Mouse (Mus musculus): ENCODE data around the gene Sh3pxd2b.
A peak's percentile ranks its signal among the peaks of the same experiment; 100 is the strongest.

Sh3pxd2b gene

GRCm38 (mm10) chr11:32425043-32425658 is 77.5 kb downstream of the Sh3pxd2b start:
- no peak for DNase-seq (ENCODE audit: low read depth, low spot score)

- DNase-seq (ENCODE audit: low read depth, low spot score): no peak
Measured at GRCm38 (mm10) chr11:32427537-32427936, 79.9 kb downstream of the Sh3pxd2b start.

DNA sequence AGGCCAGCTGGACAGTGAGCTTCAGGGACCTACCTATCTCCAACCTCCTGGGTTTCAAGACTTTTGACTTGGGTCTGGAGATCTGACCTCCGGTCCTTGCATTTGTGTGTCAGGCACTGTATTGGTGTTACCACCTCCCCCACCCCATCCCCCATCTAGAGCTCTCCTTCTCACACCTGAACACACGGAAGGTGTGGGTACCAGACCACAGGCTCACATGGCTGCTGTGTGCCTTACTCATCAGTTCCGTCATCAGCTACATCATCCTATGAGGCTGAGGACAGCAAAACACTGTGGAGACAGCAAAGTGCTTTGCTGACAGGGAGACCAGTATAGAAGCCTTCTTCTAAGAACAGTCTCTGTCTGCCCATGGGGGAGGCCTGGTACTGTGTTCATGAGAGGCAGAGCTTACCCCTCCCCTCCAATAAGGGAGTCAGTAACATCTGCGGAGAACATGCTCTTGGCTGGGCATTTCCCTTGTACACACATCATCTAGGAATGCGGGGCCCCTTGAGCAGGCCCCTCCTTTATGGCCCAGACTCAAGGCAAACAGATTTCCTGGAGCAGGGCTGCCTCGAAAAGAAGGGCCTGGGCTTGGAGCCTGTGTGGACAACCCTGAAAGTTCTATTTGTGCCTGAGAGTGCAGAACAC is 87.9 kb downstream of the Sh3pxd2b start:
- no peak for DNase-seq (ENCODE audit: low read depth, low spot score)

DNA sequence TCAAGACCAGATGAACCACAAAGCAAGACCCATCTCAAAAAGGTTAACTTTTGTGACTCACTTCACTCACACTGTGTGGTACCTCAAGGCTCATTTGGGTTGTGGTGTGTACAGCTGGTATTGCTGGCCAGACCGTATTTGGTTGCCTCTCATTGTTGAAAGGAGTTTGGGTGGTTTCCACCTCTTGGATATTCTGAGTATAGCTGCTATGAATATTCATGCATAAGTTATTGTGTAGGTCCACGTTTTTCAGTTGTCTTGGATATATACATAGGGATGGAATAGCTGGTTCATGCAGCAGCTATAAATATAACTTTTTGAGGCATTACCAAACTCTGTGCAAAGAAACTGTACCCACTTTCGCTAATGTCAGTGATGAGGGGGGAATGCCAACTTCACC is 95.0 kb downstream of the Sh3pxd2b start:
- no peak for DNase-seq (ENCODE audit: low read depth, low spot score)

GRCm38 (mm10) chr11:32444266-32444665 is 96.6 kb downstream of the Sh3pxd2b start:
- DNase-seq (ENCODE audit: low read depth, low spot score): no peak

DNA sequence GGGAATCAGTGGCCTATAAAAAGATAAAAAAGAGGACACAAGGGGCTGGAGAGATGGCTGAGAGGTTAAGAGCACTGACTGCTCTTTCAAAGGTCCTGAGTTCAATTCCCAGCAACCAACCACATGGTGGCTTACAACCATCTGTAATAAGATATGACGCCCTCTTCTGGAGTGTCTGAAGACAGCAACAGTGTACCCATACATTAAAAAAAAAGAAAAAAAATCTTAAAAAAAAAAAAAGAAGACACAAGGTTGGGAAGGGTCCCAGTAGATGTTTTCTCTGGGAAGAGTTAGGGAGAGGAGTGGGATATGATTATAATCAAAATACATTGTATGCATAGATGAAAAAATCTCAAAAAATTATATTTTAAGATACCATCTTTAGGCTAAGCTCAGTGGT is 97.5 kb downstream of the Sh3pxd2b start:
- no peak for DNase-seq (ENCODE audit: low read depth, low spot score)

- peak; percentile 51 for DNase-seq (ENCODE audit: low read depth, low spot score)
Measured at GRCm38 (mm10) chr11:32445637-32446226, 98.1 kb downstream of the Sh3pxd2b start.

DNA sequence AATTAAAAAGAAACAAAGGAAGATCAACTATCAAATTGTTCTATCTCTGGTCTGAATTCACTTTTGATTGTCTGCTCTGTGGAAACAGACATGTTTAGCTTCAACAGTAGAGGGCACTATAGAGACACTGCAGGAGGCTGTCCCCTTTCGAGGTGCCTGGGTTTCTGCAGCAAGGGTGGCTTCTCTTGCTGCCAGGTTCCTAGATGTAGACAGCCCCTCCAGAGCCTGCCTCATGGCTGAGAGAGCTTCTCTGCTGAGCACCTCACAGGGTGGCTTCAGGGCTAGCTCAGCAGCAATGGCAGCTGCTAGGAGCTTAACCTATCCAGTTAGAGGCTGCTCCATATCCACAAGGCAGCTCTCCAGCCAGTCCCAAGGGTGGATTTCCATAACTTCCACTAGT is 102.6 kb downstream of the Sh3pxd2b start:
- DNase-seq (ENCODE audit: low read depth, low spot score): peak; percentile 68

DNA sequence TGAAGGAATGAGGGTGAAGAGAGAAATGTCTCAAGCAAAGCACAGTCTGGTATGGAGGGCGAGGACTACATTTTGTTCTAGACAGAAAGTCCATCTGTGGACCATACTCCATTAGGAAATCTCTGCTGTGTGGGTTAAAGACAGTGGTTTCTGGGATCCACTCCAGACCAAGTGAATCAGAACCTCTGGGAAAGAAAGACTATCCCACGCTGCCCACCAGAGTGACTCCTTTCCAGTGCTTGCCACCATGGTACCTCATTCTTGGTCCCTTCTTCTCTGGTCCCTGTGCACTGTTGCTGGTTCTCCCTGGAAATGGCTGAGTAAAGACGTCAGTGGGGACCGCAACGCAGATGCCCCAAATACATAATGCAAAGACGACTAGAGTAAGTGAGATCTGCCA is 103.7 kb downstream of the Sh3pxd2b start:
- no peak for DNase-seq (ENCODE audit: low read depth, low spot score)

- DNase-seq (ENCODE audit: low read depth, low spot score): no peak
Measured at GRCm38 (mm10) chr11:32452745-32453144, 105.1 kb downstream of the Sh3pxd2b start.

- DNase-seq (ENCODE audit: low read depth, low spot score): no peak
Measured at GRCm38 (mm10) chr11:32453353-32453915, 105.8 kb downstream of the Sh3pxd2b start.

GRCm38 (mm10) chr11:32454231-32454799 is 106.7 kb downstream of the Sh3pxd2b start:
- DNase-seq (ENCODE audit: low read depth, low spot score): no peak

GRCm38 (mm10) chr11:32454800-32455506 is 107.3 kb downstream of the Sh3pxd2b start, which contains the start of gene Ubtd2:
Gene Ubtd2, plus strand, starts transcription at chr11:32455370.
- DNase-seq (ENCODE audit: low read depth, low spot score): peak; percentile 93

GRCm38 (mm10) chr11:32455507-32456141 is 108.0 kb downstream of the Sh3pxd2b start:
- peak; percentile 36 for DNase-seq (ENCODE audit: low read depth, low spot score)

DNA sequence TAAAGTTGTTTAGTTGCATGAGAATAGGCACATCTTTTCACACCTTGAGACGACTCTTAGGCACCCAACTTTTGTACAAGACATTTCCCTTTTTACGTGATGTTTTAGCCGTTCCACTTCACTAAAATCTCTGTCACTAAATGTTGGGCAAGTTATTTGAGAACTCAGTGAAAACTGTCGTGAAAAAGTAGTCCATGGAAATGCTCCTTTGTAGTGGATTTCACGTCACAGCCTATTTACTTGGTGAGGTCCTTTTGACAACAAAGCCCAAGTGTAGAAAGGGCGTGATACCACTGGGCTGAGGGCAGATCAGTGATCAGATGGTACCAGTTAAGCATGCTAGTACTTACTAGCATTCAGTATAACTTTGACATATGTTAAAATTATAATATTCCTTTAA is 108.7 kb downstream of the Sh3pxd2b start:
- no peak for DNase-seq (ENCODE audit: low read depth, low spot score)

DNA sequence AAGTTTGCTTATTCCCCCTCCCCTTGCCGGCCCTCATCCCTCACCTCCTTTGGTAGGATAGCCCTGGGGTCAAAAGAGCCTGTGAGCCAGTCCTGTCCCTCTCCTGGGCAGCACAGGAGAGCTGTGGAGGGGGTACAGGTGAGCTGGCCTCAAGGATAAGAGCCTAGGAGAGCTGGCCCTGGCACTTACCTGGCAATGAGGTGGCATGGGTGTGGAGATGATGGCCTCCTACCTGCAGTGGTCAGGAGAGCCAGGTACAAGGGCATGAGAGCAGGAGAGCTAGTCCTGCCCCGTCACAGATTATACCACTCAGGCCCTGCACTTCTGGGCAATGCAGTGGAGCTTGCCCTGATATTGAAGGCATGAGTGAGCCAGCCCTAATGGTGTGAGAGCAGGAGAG is 116.7 kb downstream of the Sh3pxd2b start:
- no peak for DNase-seq (ENCODE audit: low read depth, low spot score)

GRCm38 (mm10) chr11:32471925-32472324 is 124.3 kb downstream of the Sh3pxd2b start:
- no peak for DNase-seq (ENCODE audit: low read depth, low spot score)

- DNase-seq (ENCODE audit: low read depth, low spot score): no peak
Measured at GRCm38 (mm10) chr11:32474725-32475124, 127.1 kb downstream of the Sh3pxd2b start.

DNA sequence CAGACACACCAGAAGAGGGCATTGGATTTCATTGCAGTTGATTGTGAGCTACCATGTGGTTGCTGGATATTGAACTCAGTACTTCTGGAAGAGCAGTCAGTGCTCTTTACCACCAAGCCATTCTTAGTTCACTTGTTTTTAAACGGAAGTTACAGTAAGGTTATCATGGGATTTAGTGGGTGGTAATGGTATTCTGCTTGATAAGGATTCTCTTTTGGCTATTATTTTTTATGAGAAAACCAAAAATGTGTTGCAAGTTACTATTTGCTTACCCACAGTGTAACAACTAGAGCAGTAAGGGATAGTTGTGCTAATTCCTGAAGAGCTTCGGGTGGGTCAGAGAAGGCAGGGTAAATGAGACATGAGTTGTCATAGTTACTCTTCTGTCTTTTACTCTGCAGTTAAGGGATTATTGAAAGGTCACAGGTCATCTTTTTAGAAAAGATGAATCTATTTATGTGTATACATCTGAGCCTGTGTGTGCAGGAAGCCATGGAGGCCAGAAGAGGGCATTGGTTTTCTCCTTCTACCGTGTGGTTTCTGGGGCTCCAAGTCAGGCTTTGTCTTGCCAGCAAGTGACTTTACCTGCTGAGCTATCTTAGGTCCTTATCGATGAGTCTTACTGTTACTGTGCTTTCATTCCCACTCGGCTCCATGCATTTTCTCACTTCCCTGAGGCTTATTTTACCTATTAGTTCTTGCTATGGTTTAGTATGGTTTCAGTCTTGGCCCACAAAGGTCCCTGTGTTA is 128.0 kb downstream of the Sh3pxd2b start:
- no peak for DNase-seq (ENCODE audit: low read depth, low spot score)
